Mouse (Mus musculus) spleen, adult 2 months (tissue): ENCODE measurements at regions not wholly inside any gene's neighbourhood (a gene's known extent, or its start where the extent isn't known, plus 50 kb on each side); places are given as distances from the start of the nearest gene placed in this dataset.

Source experiments
- CTCF ChIP-seq: fragments of 200-500 bp; IDR thresholded peaks from 2 replicates; pipeline ENCODE4 v1.5.1; 2011; ENCODE audit warnings: mild to moderate bottlenecking, inconsistent platforms; ENCODE audit not compliant: insufficient read depth, insufficient read length, insufficient replicate concordance; ENCODE audit errors: extremely low read depth
- POLR2A ChIP-seq: fragments of 200-500 bp; IDR thresholded peaks from 2 replicates; pipeline ENCODE4 v1.6.1; 2011; ENCODE audit warnings: low read depth, low read length, inconsistent platforms

GRCm38 (mm10) chr5:35171336-35171735 is 65.8 kb upstream of the Lrpap1 start:
- TF ChIP-seq POLR2A = no peak
- TF ChIP-seq CTCF = no peak
